Mouse (Mus musculus) monocyte, adult 2 months (primary cell): ENCODE results near the gene Parva.

Source experiments
- DNase-seq, 2 experiments: peaks; one replicate each; pipeline ENCODE4 v3.0.0; 2022; ENCODE audit warnings: low spot score in 2 of 2, low read depth in 1 of 2

Parva gene

GRCm38 (mm10) chr7:112472024-112472707 is 44.9 kb downstream of the Parva start:
- DNase-seq, result no peak

- no peak for DNase-seq
Measured at GRCm38 (mm10) chr7:112472708-112473281, 45.5 kb downstream of the Parva start.

GRCm38 (mm10) chr7:112473649-112474435 is 46.5 kb downstream of the Parva start:
- no peak for DNase-seq

DNA sequence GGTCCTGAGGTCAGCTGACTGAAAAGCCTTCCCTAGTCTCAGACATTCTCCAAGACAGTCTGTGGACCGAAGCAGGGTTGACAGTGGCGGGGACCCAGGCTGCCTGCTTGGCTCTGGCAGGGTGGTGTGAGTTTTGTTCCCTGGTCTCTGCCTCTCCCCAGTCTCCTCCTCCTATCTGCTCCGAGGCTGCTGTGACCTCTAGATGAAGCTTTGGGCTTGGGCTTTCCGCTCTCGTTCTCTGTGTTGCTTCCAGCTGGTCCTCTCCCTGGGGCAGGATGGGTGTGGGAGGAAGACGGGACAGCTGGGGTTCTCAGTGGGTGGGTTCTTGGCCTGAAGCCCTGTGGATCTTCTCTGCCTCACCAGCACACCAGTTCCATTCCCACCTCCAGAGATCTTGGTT is 51.8 kb downstream of the Parva start:
- DNase-seq, result no peak

- DNase-seq, result no peak
Measured at GRCm38 (mm10) chr7:112481031-112481430, 53.7 kb downstream of the Parva start.

GRCm38 (mm10) chr7:112482572-112482971 is 55.3 kb downstream of the Parva start:
- no peak for DNase-seq

DNA sequence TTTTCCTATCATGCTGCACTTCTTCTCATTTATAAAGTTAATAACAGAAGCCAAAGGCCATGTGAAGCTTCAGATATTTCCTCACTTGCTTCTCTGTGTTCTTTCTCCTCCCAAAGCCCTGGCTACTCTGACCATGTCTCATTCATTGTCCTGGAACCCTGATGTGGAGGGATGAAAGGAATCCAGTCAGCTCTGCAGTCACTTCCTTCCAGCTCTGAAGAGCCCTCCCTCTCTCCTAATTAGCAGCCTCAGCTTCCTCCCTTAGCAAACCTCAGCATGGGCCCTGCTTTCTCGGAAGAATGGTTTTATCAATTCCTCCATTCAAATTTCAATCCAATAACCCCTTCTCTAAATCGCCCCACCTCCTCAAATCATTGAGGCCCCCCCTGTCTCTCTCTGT is 56.1 kb downstream of the Parva start:
- no peak for DNase-seq

GRCm38 (mm10) chr7:112490825-112491224 is 63.5 kb downstream of the Parva start:
- no peak for DNase-seq

DNA sequence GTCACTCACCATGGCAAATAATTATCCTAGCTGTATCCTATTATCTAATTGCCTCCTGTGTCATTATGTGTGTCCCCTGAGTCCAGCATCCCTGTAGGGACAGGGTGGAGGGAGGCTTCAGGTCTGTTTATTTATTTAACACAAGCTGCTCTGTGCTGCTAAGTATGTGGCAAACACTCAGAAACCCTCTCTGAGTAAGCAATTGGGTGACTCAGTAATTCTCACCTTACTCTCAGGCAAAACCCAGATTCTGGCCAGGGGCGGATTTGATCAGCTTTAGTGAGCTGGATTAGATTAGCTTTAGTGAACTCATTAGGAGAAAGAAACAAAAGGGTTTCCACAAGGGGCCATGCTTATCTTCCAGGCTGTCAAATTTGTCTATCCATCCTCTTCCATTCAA is 64.4 kb downstream of the Parva start:
- DNase-seq, result no peak

DNA sequence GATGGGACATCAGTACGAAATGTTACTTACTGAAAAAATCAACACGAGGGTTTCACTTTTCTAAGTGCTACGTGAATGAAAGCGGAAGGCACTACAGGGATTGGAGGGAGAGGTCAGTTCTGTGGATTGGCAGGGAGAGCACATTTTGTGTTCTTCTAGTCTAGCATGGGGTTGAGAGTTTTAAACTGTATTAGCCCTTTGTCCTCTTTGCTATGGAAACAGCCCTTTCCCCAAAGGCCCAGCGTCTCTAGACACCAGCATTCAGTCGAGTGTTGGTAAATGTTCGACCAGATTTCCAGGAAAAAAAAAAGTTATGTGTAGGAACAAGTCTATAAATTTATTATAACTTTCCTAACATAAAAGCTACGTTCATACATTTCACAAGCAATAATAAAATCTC is 68.6 kb downstream of the Parva start:
- no peak for DNase-seq

GRCm38 (mm10) chr7:112496921-112497320 is 69.6 kb downstream of the Parva start:
- no peak for DNase-seq

DNA sequence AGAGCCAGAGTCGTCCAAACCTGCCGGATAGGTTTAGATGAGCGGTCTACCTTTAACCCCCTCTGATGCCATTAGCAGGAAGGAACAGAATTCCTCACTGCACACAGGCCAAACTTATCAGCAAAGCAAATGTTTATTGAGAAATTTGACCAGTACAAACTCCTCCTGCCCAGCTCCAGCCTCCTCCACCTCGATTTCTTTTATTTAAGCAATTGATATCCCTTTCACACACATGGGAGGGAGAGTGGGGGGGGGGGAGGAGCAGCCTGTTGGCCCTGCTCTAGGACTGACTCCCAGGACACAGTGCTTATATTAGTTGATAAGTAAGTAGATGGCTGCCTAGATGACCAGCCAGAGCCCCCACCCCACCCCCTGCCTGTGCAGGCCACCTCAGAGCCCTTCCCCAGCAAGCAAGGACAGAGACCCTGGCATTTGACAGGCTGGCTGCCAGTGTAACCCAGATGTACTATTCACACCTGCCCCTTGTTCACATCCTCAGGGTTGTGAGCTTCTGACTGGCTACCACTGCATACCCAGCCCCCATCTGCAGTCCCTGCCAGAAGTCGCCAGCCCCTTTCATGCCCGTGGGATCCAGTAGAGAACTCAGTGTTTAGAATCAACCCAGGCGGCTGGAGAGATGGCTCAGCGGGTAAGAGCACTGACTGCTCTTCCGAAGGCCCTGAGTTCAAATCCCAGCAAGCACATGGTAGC is 71.4 kb downstream of the Parva start:
- DNase-seq, result no peak

GRCm38 (mm10) chr7:112499453-112500133 is 72.3 kb downstream of the Parva start:
- DNase-seq, result no peak

DNA sequence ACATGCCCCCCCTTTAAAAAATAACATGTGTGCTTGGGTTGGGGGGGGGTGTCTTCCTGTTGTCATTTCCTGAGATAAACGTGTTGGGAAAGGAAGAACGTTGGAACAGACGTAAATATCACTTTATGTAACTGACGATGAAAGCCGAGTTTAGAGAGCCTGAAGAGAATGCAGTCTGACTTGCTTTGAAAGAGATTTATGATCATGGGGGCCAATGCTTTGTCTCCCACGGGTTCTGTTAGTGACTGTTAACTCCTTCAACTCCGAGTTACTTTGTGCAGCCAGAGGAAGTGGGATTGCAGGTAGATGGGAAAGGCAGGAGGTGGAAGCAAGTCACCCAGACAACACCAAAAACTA is 72.8 kb downstream of the Parva start:
- no peak for DNase-seq

GRCm38 (mm10) chr7:112502050-112502809 is 74.9 kb downstream of the Parva start:
- DNase-seq, result no peak

- no peak for DNase-seq
Measured at GRCm38 (mm10) chr7:112502845-112503244, 75.5 kb downstream of the Parva start.

GRCm38 (mm10) chr7:112503448-112503847 is 76.1 kb downstream of the Parva start:
- DNase-seq, result no peak

DNA sequence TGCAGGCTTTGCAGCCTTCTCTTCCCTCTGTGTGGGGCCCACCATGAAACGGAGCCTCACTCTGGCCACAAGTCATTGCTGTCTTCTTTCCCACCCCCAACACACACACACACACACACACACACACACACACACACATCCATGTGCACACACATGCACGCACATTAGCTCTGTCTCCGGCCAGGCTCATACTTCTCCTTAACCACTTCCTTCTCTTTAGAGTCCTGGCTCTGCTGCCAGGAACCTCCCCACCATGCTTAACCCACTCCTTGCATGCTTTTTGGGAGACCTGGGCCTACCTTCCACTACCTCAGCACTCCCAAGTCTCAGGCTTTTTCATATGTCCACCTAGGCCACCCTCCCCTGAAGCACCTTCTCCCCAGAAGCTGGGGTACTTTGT is 76.6 kb downstream of the Parva start:
- DNase-seq, result no peak

DNA sequence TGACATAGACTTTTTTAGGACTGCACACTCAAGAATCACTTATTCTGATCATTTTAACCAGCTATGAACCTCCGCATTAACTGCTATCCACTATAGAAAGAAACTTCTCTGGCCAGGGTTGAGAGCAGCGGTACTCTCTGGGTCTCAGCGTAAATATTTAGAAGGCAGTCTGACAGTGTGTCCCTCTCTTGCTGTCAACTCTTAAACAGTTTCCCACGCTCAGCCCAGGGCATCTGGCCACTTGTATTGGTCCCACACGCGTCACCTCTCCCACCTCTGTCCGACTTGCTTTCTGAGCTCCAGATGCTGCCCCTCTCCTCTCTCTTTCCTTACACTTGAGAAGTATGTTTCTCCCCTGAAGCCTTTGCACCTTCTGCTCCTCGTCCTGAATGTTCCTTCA is 81.8 kb downstream of the Parva start:
- no peak for DNase-seq

GRCm38 (mm10) chr7:112510336-112511048 is 83.2 kb downstream of the Parva start:
- DNase-seq, result no peak
